Mouse (Mus musculus) embryonic facial prominence, embryonic 15.5 days (tissue): ENCODE measurements around the gene Gm48551. TPM values are rescaled to one million over a fixed set of nuclear protein-coding genes. Genes with fewer than 3 reads are reported as not detected.

Source experiments
- ATAC-seq: fragments of 200-750 bp; cut with Nextera tagmentation; 2 replicates; pipeline ENCODE4 v1.8.0; 2017; ENCODE audit warnings: low read depth, moderate TSS enrichment; ENCODE audit not compliant: insufficient number of reproducible peaks, low FRiP score, low TSS enrichment
- H3K27ac ChIP-seq: fragments of 300-500 bp; sonication (generic); replicated peaks from 2 replicates; pipeline ENCODE4 v1.5.1; 2015; ENCODE audit warnings: mild to moderate bottlenecking, inconsistent platforms
- H3K27me3 ChIP-seq: fragments of 300-500 bp; sonication (generic); 2 replicates; pipeline ENCODE4 v1.6.1; 2015; ENCODE audit warnings: inconsistent platforms
- H3K36me3 ChIP-seq: fragments of 300-500 bp; sonication (generic); 2 replicates; pipeline ENCODE4 v1.6.1; 2015; ENCODE audit warnings: mild to moderate bottlenecking, inconsistent platforms
- H3K4me1 ChIP-seq: fragments of 300-500 bp; sonication (generic); 2 replicates; pipeline ENCODE4 v1.6.1; 2015; ENCODE audit warnings: inconsistent platforms
- H3K4me2 ChIP-seq: fragments of 300-500 bp; sonication (generic); replicated peaks from 2 replicates; pipeline ENCODE4 v1.6.1; 2015; ENCODE audit warnings: mild to moderate bottlenecking, inconsistent platforms
- H3K4me3 ChIP-seq: fragments of 300-500 bp; sonication (generic); replicated peaks from 2 replicates; pipeline ENCODE4 v1.5.1; 2015; ENCODE audit warnings: mild to moderate bottlenecking, inconsistent platforms
- H3K9ac ChIP-seq: fragments of 300-500 bp; sonication (generic); 2 replicates; pipeline ENCODE4 v1.6.1; 2015; ENCODE audit warnings: inconsistent platforms
- H3K9me3 ChIP-seq: fragments of 300-500 bp; sonication (generic); replicated peaks from 2 replicates; pipeline ENCODE4 v1.6.1; 2016; ENCODE audit warnings: inconsistent platforms
- WGBS: fragments of 180-500 bp; shearing (Covaris S2); methylation state at CpG from one replicate; pipeline ENCODE4 v1.1.7; 2015; 5-methylcytosine and 5-hydroxymethylcytosine counted together
- polyA plus RNA-seq: library from polyadenylated mRNA; unstranded; fragments of >200 nt; fragmentation: Nextera tagmentation; extraction: Ambion mirVana; gene quantifications from 2 replicates; pipeline ENCODE4 v1.2.1, GENCODE M21; 2015

The Gm48551 gene
- polyA plus RNA-seq, 1 experiment from 2014 or later, result 3.1 TPM

DNA sequence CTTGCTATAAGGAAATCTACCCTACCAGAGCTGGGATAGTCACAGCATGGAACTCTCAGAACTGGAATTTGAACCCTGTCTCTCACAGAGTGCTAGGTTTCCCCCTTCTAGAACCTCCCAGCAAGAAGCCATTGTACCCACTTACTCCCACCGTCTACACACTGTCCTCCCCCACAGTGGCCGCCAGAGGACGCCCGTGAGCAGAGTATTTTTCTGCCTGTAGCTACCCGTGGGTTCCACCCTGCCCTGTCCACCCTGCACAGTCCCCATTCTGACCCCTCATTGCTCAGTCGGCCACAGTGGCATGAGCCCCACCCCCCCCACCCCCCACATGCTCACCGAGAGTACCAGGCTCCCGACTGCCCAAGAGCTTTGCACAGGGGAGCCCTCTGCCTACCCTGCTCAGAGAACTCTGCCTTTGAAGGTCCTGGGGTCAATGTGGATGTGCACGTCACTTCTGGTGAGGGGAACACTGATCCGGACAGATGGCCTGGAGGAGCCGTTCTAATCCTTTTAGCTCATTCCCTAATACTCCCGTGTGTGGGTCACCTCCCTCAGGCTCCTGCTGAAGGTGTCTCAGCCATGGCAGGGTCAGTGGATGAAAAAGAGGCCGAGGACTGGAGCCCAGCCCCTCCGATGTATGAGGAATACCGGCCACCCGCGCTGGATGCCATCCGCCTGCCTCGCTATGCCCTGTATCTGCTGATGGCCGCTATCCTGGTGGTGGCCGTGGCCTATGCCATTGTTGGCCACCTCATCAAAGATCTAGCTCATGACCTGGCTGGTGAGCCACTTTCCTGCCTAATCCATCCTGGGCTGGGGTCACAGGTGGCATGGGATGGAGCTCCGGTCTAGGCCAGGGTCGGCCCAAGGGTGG, 5.8 kb downstream of the Gm48551 start:
- Histone ChIP-seq H3K27ac (no peak overlapping the region), H3K36me3 (peaks cover 38% of the 10 kb centered on the region), H3K9me3 (no peaks in the 10 kb centered on the region), H3K9ac (no peak overlapping the region), H3K27me3 (no peaks in the 10 kb centered on the region), H3K4me3 (no peak overlapping the region), H3K4me2 (no peak overlapping the region), H3K4me1 (peaks cover 43% of the 10 kb centered on the region)
- 0 out of 2 replicates have a peak, but pooled peaks have one; percentile 45 for ATAC-seq
- 58% methylated on average over 23 of the region's 23 CpGs for WGBS

DNA sequence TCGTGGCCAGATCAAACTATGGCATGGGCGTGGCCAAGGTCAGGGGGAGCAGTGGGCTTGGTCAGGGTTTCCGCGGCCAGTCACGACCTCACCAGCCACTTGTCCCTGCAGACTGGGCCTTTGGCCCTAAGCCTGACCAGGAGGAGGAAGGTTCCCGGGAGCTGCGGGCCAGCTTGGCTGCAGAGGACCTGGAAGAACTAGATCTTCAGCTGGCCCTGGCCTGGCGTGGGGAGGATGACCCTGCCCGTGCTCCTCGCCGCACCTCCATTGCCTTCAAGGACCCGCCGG, 6.4 kb downstream of the Gm48551 start:
- no peak overlapping the region for H3K4me3 ChIP-seq
- WGBS, result 92% methylated on average over 13 of the region's 13 CpGs
- H3K36me3 ChIP-seq, result peaks cover 38% of the 10 kb centered on the region
- no peak overlapping the region for H3K4me2 ChIP-seq
- no peaks in the 10 kb centered on the region for H3K27me3 ChIP-seq
- H3K4me1 ChIP-seq, result peaks cover 38% of the 10 kb centered on the region
- no peak overlapping the region for H3K27ac ChIP-seq
- no peak for ATAC-seq
- H3K9ac ChIP-seq, result no peak overlapping the region
- no peaks in the 10 kb centered on the region for H3K9me3 ChIP-seq

DNA sequence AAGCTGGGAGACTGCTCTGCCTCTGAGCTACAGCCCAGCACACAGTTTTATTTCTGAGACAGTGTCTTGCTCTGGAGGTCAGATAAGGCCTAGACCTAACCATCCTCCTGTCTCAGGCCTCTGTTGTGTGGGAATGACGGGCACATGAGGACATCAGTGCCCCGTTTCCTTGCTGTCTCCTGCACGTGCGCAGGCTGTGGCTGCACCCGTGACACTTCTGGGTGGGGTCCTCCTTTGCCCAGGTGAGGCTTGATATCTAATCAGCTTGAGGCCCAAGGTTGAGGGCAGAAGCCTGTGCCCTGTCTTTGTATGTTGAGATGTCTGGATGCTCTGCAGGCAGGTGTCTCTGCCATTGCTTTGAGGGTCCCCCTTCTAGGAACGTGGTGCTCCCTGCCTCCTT, 8.0 kb downstream of the Gm48551 start:
- ATAC-seq, result no peak
- Histone ChIP-seq H3K4me3 (no peak overlapping the region), H3K36me3 (peaks cover 30% of the 10 kb centered on the region), H3K27ac (no peak overlapping the region), H3K4me2 (no peak overlapping the region), H3K4me1 (peaks cover 37% of the 10 kb centered on the region), H3K9me3 (no peaks in the 10 kb centered on the region), H3K27me3 (no peaks in the 10 kb centered on the region), H3K9ac (no peak overlapping the region)
- 77% methylated on average over 6 of the region's 6 CpGs for WGBS

DNA sequence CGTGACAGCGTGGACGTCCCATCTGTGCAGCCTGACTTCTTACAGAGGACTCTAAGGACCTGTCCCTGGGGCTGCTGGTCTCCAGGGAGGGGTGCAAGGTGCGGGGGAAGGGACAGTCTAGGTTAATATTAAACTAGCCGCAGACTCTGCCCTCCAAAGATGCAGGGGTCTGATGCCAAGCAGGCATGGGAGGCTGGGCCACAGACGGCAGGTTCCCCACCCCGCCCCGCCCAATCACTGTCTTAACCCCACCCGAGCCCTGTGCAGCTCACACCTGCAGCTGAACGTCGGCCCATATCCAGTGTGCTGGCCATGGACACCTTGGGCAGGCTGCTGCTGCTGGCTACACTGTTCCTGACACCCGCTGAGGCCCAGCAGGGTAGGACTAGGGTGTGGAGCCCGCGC, 8.5 kb downstream of the Gm48551 start, which contains the start of gene Smim24:
TSS of gene Smim24 (plus strand) at position 271 of the 405 bp plus-strand sequence.
- H3K4me2 ChIP-seq, result peak within 1 kb of the TSS; percentile 61
- H3K36me3 ChIP-seq, result peaks cover 30% of the 10 kb centered on the region
- peak within 1 kb of the TSS; percentile 33 for H3K9ac ChIP-seq
- H3K27ac ChIP-seq, result peak within 1 kb of the TSS; percentile 60
- H3K9me3 ChIP-seq, result no peaks in the 10 kb centered on the region
- peaks cover 43% of the 10 kb centered on the region for H3K4me1 ChIP-seq
- H3K27me3 ChIP-seq, result no peaks in the 10 kb centered on the region
- peak within 1 kb of the TSS; percentile 30 for H3K4me3 ChIP-seq
- ATAC-seq, result no peak
- WGBS, result 62% methylated on average over 14 of the region's 14 CpGs

DNA sequence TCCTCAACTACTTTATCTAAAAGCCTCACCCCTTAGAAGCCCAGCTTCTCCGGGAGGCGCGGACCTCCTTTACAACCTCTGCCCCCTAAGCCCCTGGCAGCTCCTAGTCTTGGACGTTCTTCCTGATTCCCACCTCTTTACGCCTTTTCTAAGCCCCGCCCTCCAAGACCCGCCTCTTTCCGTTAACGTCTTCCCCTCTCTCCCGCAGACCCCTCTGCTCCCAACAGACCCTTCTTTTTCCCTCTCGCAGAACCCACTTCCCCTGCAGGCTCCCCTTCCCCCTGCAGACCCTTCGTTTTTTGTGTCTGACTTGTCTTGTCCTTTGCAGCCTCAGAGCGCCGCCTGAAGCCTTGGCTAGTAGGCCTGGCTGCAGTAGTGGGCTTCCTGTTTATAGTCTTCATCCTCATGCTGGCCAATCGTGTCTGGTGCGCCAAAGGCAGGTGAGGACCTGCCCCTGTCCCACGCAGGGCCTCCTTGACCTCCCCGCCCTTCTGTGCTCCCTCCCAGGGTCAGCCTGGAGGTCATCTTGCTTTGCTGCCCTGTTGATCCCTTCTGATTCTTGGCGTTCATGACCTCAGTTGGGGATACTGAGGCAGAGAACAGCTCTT, 9.3 kb downstream of the Gm48551 start:
- Histone ChIP-seq H3K27me3 (no peaks in the 10 kb centered on the region), H3K4me2 (peak overlapping the region; percentile 61), H3K4me1 (peaks cover 44% of the 10 kb centered on the region), H3K4me3 (peak overlapping the region; percentile 30), H3K27ac (peak overlapping the region; percentile 60), H3K36me3 (peaks cover 28% of the 10 kb centered on the region), H3K9ac (peak overlapping the region; percentile 33), H3K9me3 (no peaks in the 10 kb centered on the region)
- no peak for ATAC-seq
- WGBS, result 6% methylated on average over 19 of the region's 19 CpGs

DNA sequence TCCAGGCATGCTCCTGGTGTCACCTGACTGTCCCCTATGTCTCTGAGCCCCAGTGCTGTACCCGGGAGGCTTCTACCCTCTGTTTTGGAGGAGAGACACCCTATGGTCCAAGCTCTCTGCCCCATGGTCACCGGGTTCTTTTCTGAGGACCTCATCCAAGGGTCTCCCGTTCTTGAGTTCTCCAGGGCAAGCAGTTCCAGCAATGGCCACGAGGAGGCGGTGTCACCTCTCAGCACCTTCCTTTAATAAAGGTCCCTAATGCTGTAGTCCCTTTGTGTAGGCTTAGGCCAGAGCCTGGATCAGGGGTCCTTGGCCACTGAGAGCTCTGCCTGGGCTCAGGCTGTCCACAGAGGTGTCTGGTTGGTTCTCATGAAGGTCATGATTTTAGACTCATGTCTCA, 10.9 kb downstream of the Gm48551 start:
- Histone ChIP-seq H3K36me3 (peaks cover 30% of the 10 kb centered on the region), H3K9me3 (no peaks in the 10 kb centered on the region), H3K27me3 (no peaks in the 10 kb centered on the region), H3K4me1 (peaks cover 35% of the 10 kb centered on the region), H3K27ac (no peak overlapping the region), H3K4me2 (no peak overlapping the region), H3K4me3 (no peak overlapping the region), H3K9ac (no peak overlapping the region)
- ATAC-seq, result no peak
- 19% methylated on average over 5 of the region's 5 CpGs for WGBS

DNA sequence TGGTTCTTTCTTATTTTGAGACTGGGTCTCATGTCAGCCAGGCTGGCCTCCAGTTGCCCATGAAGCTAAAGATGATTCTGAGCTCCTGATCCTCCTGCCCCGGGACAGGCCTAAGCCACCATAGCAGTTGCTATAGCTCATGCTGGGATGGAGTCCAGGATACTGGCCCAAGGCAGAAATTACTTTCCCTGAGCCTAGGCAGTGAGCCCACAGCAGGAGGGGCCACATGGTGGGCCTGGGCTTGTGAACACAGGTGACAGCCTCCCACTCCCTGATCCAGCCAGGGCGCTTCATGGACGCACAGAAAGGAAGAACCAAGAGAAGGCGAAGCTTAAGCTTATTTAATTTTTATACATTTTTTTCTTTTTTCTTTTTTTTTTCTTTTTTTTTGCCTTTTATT, 11.6 kb downstream of the Gm48551 start:
- Histone ChIP-seq H3K27ac (no peak overlapping the region; the same call in 1 of the 2 replicates), H3K4me2 (no peak overlapping the region), H3K9me3 (no peaks in the 10 kb centered on the region), H3K36me3 (peaks cover 37% of the 10 kb centered on the region), H3K4me3 (no peak overlapping the region), H3K9ac (no peak overlapping the region), H3K4me1 (peaks cover 39% of the 10 kb centered on the region), H3K27me3 (no peaks in the 10 kb centered on the region)
- ATAC-seq, result no peak
- WGBS, result 85% methylated on average over 4 of the region's 4 CpGs

DNA sequence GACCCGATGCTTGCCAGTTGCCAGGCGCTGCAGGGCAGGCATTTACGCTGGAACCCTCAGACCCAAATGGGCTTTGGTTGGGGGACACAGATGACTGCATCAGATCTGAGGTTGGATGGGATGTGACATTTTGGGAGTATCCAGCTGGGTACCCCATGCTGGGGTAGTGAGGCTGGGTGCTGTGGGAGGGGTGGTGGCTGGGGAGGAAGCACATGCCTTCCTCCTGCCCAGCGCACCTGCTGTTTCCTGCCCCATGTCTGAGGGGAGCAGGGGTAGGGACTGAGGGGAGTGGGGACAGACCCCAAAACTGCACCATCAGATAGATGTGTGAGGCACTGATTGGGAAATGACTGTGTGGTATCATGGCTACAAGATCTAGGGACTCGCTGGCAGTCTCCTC, 12.5 kb downstream of the Gm48551 start:
- Histone ChIP-seq H3K27ac (peak overlapping the region; percentile 7; the same call in 1 of the 2 replicates), H3K4me3 (no peak overlapping the region), H3K36me3 (peaks cover 38% of the 10 kb centered on the region), H3K9ac (no peak overlapping the region), H3K9me3 (no peaks in the 10 kb centered on the region), H3K4me2 (no peak overlapping the region), H3K27me3 (no peaks in the 10 kb centered on the region), H3K4me1 (peaks cover 48% of the 10 kb centered on the region)
- ATAC-seq, result no peak
- 68% methylated on average over 5 of the region's 5 CpGs for WGBS

DNA sequence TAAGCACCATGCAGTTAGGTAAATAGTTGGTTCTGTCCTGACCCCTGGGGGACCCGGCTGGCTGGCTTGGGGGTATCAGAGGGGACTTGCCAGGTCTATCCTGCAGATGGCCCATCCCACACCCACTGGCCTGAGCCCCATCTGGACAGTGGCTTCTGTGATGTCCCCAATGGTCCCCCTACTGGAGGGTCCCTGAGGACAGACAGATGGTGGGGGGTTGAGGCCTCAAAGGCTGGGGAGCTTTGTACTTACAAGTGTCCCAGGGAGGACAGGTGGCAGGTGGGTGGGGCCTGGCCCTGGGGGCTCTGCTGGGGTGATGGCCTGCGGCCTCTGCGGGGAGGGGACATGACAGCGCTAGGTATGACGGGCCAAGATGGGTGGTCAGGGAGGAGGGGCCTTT, 15.0 kb downstream of the Gm48551 start:
- no peak overlapping the region for H3K4me2 ChIP-seq
- peaks cover 53% of the 10 kb centered on the region for H3K4me1 ChIP-seq
- peaks cover 51% of the 10 kb centered on the region for H3K36me3 ChIP-seq
- H3K27ac ChIP-seq, result no peak overlapping the region
- 61% methylated on average over 5 of the region's 5 CpGs for WGBS
- H3K4me3 ChIP-seq, result no peak overlapping the region
- ATAC-seq, result no peak
- no peaks in the 10 kb centered on the region for H3K27me3 ChIP-seq
- no peaks in the 10 kb centered on the region for H3K9me3 ChIP-seq
- no peak overlapping the region for H3K9ac ChIP-seq

DNA sequence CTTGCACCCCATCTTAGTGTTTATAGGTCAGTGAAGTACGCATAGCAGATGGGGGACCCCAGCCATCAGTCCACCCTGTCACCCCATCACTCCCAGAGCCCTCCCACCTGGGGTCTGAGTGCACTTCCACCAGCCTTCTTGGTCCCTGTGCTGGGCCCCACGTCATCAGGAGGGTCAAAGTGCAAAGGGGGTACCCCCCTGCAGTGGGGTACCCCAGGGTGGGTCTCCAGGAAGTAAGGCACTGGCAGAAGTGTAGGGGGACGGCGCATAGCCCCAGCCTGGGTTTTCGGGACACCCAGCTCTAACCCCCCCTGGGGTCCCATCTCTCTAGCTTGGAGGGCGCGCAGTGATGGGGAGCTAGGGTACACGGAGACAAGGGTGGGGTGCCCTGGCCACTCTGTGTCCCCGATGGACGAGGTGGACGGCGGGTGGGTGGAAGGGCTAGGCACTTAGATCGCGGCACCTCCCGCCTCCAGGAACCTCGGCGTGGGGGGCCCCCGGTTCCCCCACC, 15.6 kb downstream of the Gm48551 start:
- Histone ChIP-seq H3K27me3 (no peaks in the 10 kb centered on the region), H3K27ac (no peak overlapping the region), H3K4me3 (no peak overlapping the region), H3K4me2 (no peak overlapping the region), H3K9me3 (no peaks in the 10 kb centered on the region), H3K4me1 (peaks cover 56% of the 10 kb centered on the region), H3K36me3 (peaks cover 56% of the 10 kb centered on the region), H3K9ac (no peak overlapping the region)
- no peak for ATAC-seq
- WGBS, result 82% methylated on average over 18 of the region's 18 CpGs

DNA sequence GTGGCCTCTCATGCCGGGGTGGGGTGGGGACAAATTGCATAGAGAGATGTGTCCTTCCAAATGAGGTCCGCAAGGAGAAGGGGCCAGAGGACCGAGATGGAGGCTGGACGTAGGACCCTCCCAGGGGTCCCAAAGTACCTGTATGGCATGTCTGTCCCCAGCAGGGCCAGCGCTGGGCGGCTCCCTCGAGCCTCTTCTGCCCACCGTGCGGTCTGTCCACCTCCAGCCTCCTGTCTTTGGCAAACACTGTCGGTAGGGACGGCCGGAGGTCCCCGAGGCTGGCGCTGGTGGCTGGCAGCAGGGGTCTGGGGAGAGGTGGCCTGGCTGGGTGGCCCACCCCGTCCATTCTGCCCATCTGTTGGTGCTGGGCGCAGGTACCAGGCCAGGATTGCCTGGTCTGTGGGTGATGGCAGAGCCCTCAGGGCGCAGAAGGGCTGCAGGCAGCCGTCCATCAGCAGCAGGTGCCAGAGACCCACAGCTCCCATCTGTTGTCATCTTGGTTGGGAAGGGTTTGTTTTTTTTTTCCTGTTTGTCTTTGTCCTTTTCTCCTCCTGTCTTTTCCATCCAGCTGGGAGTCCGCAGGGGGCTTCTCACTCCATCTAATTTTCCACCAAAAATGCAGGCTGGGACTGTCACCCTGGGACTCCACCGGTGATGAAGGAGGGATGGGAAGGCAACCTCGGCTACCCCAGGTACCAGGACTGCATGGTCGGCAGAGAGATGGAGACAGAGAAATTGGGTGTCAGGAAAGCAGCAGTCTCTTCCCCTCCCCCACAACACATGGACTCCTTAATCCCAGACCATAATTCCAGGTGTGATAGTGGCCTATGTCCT, 16.3 kb downstream of the Gm48551 start:
- peak overlapping the region; percentile 90; the same call in 1 of the 2 replicates for H3K27ac ChIP-seq
- 62% methylated on average over 22 of the region's 22 CpGs for WGBS
- H3K9me3 ChIP-seq, result no peaks in the 10 kb centered on the region
- H3K4me1 ChIP-seq, result peaks cover 56% of the 10 kb centered on the region
- H3K9ac ChIP-seq, result no peak overlapping the region
- no peak overlapping the region for H3K4me3 ChIP-seq
- no peak for ATAC-seq
- H3K27me3 ChIP-seq, result no peaks in the 10 kb centered on the region
- peaks cover 62% of the 10 kb centered on the region for H3K36me3 ChIP-seq
- no peak overlapping the region for H3K4me2 ChIP-seq
